Mouse (Mus musculus) left cerebral cortex, postnatal 36 days (tissue): ENCODE measurements around the gene Dnajc8. TPM values are rescaled to one million over a fixed set of nuclear protein-coding genes. Genes with fewer than 3 reads are reported as not detected.

Source experiments
- DNase-seq, 2 experiments: peaks; one replicate each; pipeline ENCODE4 v3.0.0; 2021 to 2022; ENCODE audit warnings: low spot score in 2 of 2, mixed read lengths in 1 of 2
- intact Hi-C: fragments of 180-260 bp; cut with DNase I; formaldehyde crosslinking; loops from one replicate; pipeline ENCODE4 v1.15.1; 2025
- total RNA-seq, 2 experiments: library from RNA; stranded (reverse); gene quantifications; 2 replicates each; pipeline ENCODE4 v1.2.3; 2021

Gene Dnajc8
- total RNA-seq, 2 experiments from 2014 or later, result 88.6 to 101 TPM

- DNase-seq, result no peak
- intact Hi-C loops, result loop anchor here (2.0 to 10.0 kb wide), 5 partner anchors 51 to 471 kb away; partner anchors contain the start of genes Med18, Rab42 and Taf12
These were observed 21.7 kb upstream of the Dnajc8 start for GRCm38 (mm10) chr4:132513395-132514273.

GRCm38 (mm10) chr4:132514555-132515135, 20.7 kb upstream of the Dnajc8 start:
- intact Hi-C loops, result loop anchor here (2.0 to 10.0 kb wide), 5 partner anchors 52 to 472 kb away; partner anchors contain the start of genes Med18, Rab42 and Taf12
- DNase-seq, result peak; percentile 72 to 82

- peak; percentile 82 to 85 for DNase-seq
- intact Hi-C loops, result loop anchor here (2.0 to 10.0 kb wide), 2 partner anchors 53 to 211 kb away; partner anchors contain the start of genes Med18 and Rab42
These were observed 19.8 kb upstream of the Dnajc8 start for GRCm38 (mm10) chr4:132515369-132516155.

- no peak for DNase-seq
- intact Hi-C loops, result loop anchor here (10.0 kb wide), 1 partner anchor 213 kb away; the partner anchor contains the start of gene Rab42
These were observed 17.3 kb upstream of the Dnajc8 start for GRCm38 (mm10) chr4:132518066-132518465.

DNA sequence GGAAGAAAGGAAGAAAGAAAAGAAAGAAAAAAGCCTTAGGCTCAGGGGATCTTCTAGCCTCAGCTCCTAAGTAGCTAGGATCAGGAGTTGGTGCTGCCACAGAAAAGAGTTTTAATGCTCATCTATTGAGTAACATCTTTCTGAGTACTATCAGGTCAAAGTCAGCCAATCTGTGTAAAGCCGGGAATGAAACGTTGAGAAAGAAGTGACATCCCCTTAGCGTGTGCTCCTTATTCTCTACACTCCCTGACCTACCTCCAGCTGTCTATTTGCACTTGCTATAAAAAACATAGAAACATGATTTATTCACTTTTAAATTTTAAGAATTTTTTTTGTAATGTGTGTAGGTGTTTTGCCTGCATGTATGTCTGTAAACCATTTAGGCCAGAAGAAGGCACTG, 16.2 kb upstream of the Dnajc8 start:
- DNase-seq, result no peak
- intact Hi-C loops, result loop anchor here (10.0 kb wide), 1 partner anchor 214 kb away; the partner anchor contains the start of gene Rab42

- intact Hi-C loops, result no loop called here
These were observed 11.0 kb upstream of the Dnajc8 start for GRCm38 (mm10) chr4:132524321-132524741.

GRCm38 (mm10) chr4:132524808-132525207, 10.5 kb upstream of the Dnajc8 start:
- intact Hi-C loops, result no loop called here
- DNase-seq, result no peak

More at GRCm38 (mm10) chr4:132524321-132524741, 11.0 kb upstream of the Dnajc8 start:
- no peak for DNase-seq

GRCm38 (mm10) chr4:132526678-132527077, 8.7 kb upstream of the Dnajc8 start:
- intact Hi-C loops, result no loop called here
- DNase-seq, result no peak

- no peak for DNase-seq
- intact Hi-C loops, result no loop called here
These were observed 7.3 kb upstream of the Dnajc8 start for GRCm38 (mm10) chr4:132527917-132528522.

DNA sequence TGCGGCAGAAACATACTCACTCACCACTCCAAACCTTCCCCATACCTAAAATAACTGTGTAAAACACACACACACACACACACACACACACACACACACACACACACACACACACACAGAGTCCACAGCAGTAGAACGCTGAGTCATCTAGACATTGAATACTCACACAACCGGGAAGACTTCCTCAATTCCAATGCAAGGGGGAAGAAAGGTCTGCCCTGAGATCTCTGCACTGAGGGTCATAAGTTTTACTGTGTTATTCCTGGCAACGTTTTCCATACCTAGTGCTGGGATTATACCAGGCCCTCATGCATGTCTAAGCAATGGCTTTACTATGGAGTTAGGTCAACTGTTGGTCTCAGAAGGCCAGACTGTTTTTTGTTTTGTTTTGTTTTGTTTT, 6.0 kb upstream of the Dnajc8 start:
- intact Hi-C loops, result no loop called here
- no peak for DNase-seq

GRCm38 (mm10) chr4:132530033-132530804, 5.1 kb upstream of the Dnajc8 start:
- intact Hi-C loops, result no loop called here
- no peak for DNase-seq

- intact Hi-C loops, result no loop called here
- no peak for DNase-seq
These were observed 2.9 kb upstream of the Dnajc8 start for GRCm38 (mm10) chr4:132532496-132532895.

DNA sequence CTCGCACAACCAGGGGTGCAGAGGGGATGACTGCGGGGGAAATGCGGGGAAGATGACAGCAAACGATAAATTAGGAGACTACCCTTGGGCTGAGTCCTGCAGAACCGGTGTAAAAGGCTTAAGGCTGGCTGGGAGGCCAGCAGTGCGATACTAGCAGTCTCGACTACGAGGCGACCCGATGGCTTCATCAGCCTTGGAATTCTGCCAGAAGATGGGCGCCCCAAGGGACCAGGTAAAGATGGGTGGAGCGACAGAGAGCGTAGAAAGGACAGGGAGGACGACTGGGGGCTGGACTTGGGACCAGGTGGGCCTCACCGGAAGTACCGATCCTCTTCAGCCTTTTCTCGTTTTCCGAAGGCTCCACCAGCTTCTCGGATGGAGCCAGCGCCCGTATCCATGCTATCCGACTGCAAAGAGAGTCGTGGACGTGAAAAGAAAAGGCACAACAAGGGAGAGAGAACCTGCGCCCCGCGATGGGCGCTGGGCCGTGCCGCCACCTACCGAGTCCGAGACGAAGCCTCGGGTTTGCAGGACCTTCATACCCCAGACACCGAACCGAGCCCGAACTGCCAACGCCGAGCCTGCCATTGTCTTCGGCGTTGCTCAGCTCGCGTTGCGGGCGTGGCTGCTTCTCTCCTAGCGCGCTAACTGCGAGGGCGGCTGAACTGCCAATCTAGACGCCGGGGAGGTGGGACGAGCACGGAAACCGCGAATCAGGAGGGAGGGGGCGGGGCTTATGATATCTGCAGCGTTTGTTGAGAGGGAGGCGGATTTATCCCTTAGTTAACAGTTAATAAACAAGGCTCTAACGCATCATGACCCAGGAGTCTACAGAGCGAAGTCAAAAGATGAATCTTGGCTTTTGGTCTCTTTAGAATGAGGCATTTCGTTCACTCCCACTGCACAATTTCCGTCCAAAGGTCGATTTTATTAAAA, 2.1 kb upstream of the Dnajc8 start, which contains the start of gene Atpif1:
TSS of gene Atpif1 (minus strand) at position 679 of the 936 bp plus-strand sequence.
- peak; percentile 82 to 84 for DNase-seq
- intact Hi-C loops, result no loop called here

GRCm38 (mm10) chr4:132539481-132539880, 4.1 kb downstream of the Dnajc8 start:
- intact Hi-C loops, result no loop called here
- no peak for DNase-seq

DNA sequence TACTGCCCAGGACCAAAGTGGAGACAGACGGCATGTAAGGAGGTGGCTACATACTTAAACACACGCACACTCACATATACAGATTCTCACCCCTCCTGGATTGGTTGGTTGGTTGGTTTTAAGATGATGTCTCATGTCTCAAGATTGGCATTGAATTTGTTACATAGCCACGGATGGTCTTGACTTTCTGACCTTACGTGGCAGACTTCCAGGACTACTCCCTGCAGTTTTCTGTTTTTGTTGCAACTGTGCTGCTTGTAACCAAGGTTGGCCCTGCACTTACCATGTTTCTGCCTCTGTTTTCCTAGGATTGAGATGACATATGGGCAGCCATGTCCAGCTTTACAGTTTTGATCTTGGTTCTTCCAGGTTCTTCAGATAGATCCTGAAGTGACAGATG, 6.1 kb downstream of the Dnajc8 start:
- intact Hi-C loops, result no loop called here
- no peak for DNase-seq

GRCm38 (mm10) chr4:132542724-132543123, 7.4 kb downstream of the Dnajc8 start:
- no peak for DNase-seq
- intact Hi-C loops, result no loop called here

DNA sequence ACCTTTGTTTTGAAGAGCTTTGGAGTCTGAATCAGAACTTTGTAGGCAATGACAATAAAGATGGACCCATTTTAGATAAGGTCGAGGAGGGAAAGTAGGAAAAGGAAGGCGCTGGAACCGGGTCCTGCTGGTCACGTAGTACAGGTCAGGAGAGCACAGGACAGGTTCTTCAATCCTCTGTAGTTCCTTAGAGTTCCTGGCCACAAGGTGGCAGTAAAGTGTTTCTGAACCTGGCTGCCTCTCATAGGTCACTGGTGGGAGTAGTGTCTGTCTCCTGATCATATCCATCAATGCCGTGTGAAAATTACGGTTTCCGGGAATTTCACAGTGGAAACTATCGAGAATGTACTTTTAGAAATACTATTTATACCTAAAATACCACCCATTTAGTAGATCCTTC, 10.5 kb downstream of the Dnajc8 start:
- intact Hi-C loops, result loop anchor here (2.0 to 5.0 kb wide), 2 partner anchors 93 to 131 kb away; partner anchors contain the start of gene Eya3
- DNase-seq, result peak in 1 of 2 experiments; percentile 62
